Mouse (Mus musculus) embryonic facial prominence, embryonic 12.5 days (tissue): ENCODE results near the gene Olfr201. TPM values are rescaled to one million over a fixed set of nuclear protein-coding genes. Genes with fewer than 3 reads are reported as not detected.

Source experiments
- polyA plus RNA-seq: library from polyadenylated mRNA; unstranded; fragments of >200 nt; fragmentation: Nextera tagmentation; extraction: Ambion mirVana; gene quantifications from 2 replicates; pipeline ENCODE4 v1.2.1, GENCODE M21; 2016

The Olfr201 gene
- polyA plus RNA-seq, 1 experiment from 2014 or later: not detected

Other genes starting within 250 kb of the Olfr201 start
- gene Olfr186, start 242.3 kb downstream of the Olfr201 start, polyA plus RNA-seq: not detected in 2 replicates
- not detected in 2 replicates for gene Olfr187, start 232.9 kb downstream of the Olfr201 start, polyA plus RNA-seq
- gene Olfr190, start 194.6 kb downstream of the Olfr201 start, polyA plus RNA-seq: not detected in 2 replicates
- gene Olfr191, start 182.8 kb downstream of the Olfr201 start, polyA plus RNA-seq: not detected in 2 replicates
- gene Olfr193, start 160.8 kb downstream of the Olfr201 start, polyA plus RNA-seq: not detected in 2 replicates
- not detected in 2 replicates for gene Olfr194, start 151.6 kb downstream of the Olfr201 start, polyA plus RNA-seq
- gene Olfr195, start 125.6 kb downstream of the Olfr201 start, polyA plus RNA-seq: not detected in 2 replicates
- not detected in 2 replicates for gene Olfr196, start 102.2 kb downstream of the Olfr201 start, polyA plus RNA-seq
- not detected in 2 replicates for gene Olfr198, start 69.1 kb downstream of the Olfr201 start, polyA plus RNA-seq
- gene Olfr199, start 52.9 kb downstream of the Olfr201 start, polyA plus RNA-seq: not detected in 2 replicates
- not detected in 2 replicates for gene Olfr202, start 14.2 kb upstream of the Olfr201 start, polyA plus RNA-seq
- not detected in 2 replicates for gene Olfr203, start 26.2 kb upstream of the Olfr201 start, polyA plus RNA-seq
- not detected in 2 replicates for gene Olfr204, start 45.6 kb upstream of the Olfr201 start, polyA plus RNA-seq
- gene Olfr205, start 58.5 kb upstream of the Olfr201 start, polyA plus RNA-seq: not detected in 2 replicates
- not detected in 2 replicates for gene Olfr206, start 76.6 kb upstream of the Olfr201 start, polyA plus RNA-seq
- gene Olfr209, start 91.4 kb upstream of the Olfr201 start, polyA plus RNA-seq: not detected in 2 replicates
- gene Gabrr3, start 134.7 kb upstream of the Olfr201 start, polyA plus RNA-seq: 0.12 TPM in 1 of 2 replicates, not detected in the other
- gene Riox2, start 199.1 kb upstream of the Olfr201 start, polyA plus RNA-seq: 33.4 and 35.8 TPM in 2 replicates